Mouse (Mus musculus) hindlimb bud, embryonic 11.5 days (tissue): ENCODE data around the gene Syap1.
"Not testable (repeated sequence)": the region's sequence is repeated elsewhere in the genome, so short reads cannot be mapped to it uniquely, and the experiment has no call there.

Experiments
- DNase-seq: peaks from one replicate; pipeline ENCODE4 v3.0.0-alpha.2; 2012; ENCODE audit warnings: low read depth, low spot score; ENCODE audit errors: extremely low spot score

The Syap1 gene

DNA sequence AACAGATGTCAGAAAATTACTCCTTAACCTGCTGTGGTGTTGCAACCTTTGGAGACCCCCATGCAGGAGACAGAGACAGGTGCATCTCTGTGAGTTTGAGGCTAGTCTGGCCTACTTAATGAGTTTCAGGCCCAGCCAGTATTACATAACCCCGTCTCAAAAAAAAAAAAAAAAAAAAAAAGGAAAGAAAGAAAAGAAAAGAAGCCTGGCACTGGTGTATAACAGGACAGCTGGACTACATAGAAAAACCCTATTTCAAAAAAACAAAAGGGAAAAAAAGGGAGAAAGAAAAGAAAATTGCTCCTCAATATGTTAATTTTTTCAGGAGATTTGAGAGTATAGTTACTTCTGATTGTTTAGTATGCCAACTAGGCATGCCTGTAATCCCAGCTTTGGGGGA lies 57.2 kb downstream of the Syap1 start:
- DNase-seq = no peak

DNA sequence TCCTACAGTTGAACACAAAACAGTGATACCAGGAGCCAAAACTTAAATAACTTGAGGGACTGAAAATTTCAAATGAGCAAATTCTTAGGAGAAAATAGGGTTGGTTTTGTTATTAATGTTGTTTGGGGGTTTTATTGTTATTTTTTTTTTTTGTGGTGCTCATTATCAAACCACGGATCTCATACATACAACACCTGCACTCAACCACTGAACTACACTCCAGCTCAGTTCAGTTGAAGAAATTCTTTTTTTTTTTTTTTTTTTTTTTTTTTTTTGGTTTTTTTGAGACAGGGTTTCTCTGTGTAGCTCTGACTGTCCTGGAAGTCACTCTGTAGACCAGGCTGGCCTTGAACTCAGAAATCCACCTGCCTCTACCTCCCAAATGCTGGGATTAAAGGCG lies 57.9 kb downstream of the Syap1 start:
- DNase-seq = not testable (repeated sequence)

GRCm38 (mm10) chrX:162829741-162830140 lies 58.5 kb downstream of the Syap1 start:
- DNase-seq = no peak

DNA sequence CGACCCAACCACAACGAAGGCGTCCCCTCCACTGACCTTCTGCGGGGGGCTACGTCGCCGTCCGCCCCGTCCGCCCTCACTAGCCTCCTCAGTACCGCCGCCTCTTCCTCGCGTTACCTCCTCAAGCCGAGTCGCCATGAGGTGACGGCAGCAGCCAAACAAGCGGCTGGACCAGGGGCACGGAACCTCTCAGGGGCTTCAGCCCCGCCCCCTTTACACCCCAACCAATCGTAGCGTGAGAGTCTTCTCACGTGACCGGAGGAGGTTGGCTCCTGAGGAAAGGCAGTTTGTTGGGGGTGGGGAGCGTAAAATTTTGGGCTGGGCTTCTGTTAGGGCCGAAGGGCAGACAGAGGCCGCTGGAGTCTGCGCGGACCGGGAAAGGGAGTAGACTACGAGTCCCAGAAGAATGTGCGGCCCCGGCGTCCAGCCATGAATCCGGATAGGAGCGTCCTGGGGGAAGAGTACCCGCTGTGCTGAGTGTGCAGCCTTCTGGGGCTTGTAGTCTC lies 59.0 kb downstream of the Syap1 start, which contains the start of gene Txlng:
TSS of gene Txlng (minus strand) at position 252 of the 506 bp plus-strand sequence.
- peak; percentile 79 for DNase-seq

DNA sequence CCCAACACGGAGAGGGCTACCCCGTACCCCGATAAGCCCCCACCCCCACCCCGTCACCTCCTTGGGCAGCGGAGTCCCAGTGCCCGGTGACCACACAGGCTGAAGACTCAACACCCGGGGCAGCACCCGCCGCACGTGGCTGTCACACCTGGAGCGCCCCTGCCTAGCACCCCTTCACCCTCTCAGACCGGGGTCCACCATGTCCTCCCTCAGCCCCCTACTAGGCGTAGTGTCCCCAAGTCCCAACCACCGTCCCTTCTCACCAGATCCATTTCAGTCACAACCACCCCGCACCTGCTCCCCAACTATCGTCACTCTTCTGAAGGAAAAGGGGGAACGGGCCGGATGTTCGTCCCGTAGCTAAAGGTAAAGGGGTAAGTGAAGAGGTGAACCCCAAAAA lies 59.5 kb downstream of the Syap1 start:
- no peak for DNase-seq

GRCm38 (mm10) chrX:162828016-162828415 lies 60.2 kb downstream of the Syap1 start:
- no peak for DNase-seq
